Mouse (Mus musculus): ENCODE results near the gene Cpm.

DNA sequence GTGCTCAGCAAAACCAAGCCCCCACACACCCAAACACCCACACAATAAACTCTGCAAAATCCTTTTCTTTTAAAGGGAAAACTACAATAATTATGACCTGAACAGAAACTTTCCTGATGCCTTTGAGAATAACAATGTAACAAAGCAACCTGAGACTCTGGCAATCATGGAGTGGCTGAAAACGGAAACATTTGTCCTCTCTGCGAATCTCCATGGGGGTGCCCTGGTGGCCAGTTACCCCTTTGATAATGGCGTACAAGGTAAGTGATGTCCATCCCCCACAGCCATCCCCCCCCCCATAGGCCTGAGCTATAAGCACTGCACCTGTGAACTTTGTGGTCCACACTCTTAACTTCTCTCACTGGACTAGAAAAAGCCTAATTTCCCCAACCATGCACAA lies 40.8 kb downstream of the Cpm start:
- TF ChIP-seq MAFK (IDR thresholded peaks at IDR 0.05; ENCODE audit: insufficient read depth, low read depth, low read length): no peak
- no peak for TF ChIP-seq ZNF384 (IDR thresholded peaks at IDR 0.05; ENCODE audit: low read depth, low read length)
- TF ChIP-seq ZC3H11A (IDR thresholded peaks at IDR 0.05; ENCODE audit: borderline replicate concordance, low read depth, low read length): no peak
